Mouse (Mus musculus) G1E (cell line): ENCODE results near the gene Ube2g1. TPM values are rescaled to one million over a fixed set of nuclear protein-coding genes. Genes with fewer than 3 reads are reported as not detected.
A peak's percentile ranks its signal among the peaks of the same experiment; 100 is the strongest.

ENCODE experiments used
- ATAC-seq: 2 replicates; pipeline ENCODE4 v1.8.0; 2016; ENCODE audit warnings: mild to moderate bottlenecking; ENCODE audit not compliant: insufficient number of reproducible peaks, poor library complexity, low FRiP score, severe bottlenecking; ENCODE audit errors: extremely low read depth
- DNase-seq: peaks from one replicate; pipeline ENCODE4 v3.0.0; 2012; ENCODE audit warnings: low spot score
- H3K27me3 ChIP-seq: 2 replicates; pipeline ENCODE4 v1.6.1; 2012; ENCODE audit warnings: mild to moderate bottlenecking, low read length, inconsistent platforms; ENCODE audit not compliant: insufficient read depth
- H3K36me3 ChIP-seq: replicated peaks from 2 replicates; pipeline ENCODE3; 2012; ENCODE audit warnings: mild to moderate bottlenecking, inconsistent platforms
- H3K4me1 ChIP-seq: 2 replicates; pipeline ENCODE4 v1.6.1; 2012; ENCODE audit warnings: low read depth, low read length, inconsistent platforms, mixed read lengths; ENCODE audit not compliant: insufficient read depth
- H3K4me3 ChIP-seq: 2 replicates; pipeline ENCODE4 v1.5.1; 2012; ENCODE audit warnings: low read depth, mild to moderate bottlenecking, inconsistent platforms, low read length, moderate library complexity, mixed read lengths
- H3K9me3 ChIP-seq: replicated peaks from 2 replicates; pipeline ENCODE4 v1.6.1; 2012; ENCODE audit warnings: inconsistent platforms
- CTCF ChIP-seq: IDR thresholded peaks from 2 replicates; pipeline ENCODE4 v1.5.1; 2012; ENCODE audit warnings: low read depth, low read length, inconsistent platforms, mixed read lengths
- GATA1 ChIP-seq: IDR thresholded peaks from 2 replicates; pipeline ENCODE4 v1.6.1; 2012; ENCODE audit warnings: borderline replicate concordance, low read length, inconsistent platforms, mixed read lengths
- GATA2 ChIP-seq: IDR thresholded peaks from 2 replicates; pipeline ENCODE4 v1.6.1; 2012; ENCODE audit warnings: low read depth, low read length, inconsistent platforms, borderline replicate concordance
- POLR2AphosphoS5 ChIP-seq: IDR thresholded peaks from 2 replicates; pipeline ENCODE4 v1.6.1; 2012; ENCODE audit warnings: low read depth, low read length, inconsistent platforms; ENCODE audit not compliant: insufficient replicate concordance
- TAL1 ChIP-seq: conservative IDR thresholded peaks from 2 replicates; pipeline ENCODE4 v1.6.1; 2012; ENCODE audit warnings: low read depth, low read length, inconsistent platforms, mixed read lengths
- polyA plus RNA-seq: library from polyadenylated mRNA; stranded (reverse); fragments of >175 nt; gene quantifications from 2 replicates; pipeline ENCODE4 v1.2.3, GENCODE M21; 2012
- total RNA-seq, 2 experiments: library from RNA; stranded (forward) in 1 of 2; stranded (reverse) in 1 of 2; fragments of 200-1000 nt in 1 of 2; fragments of >200 nt in 1 of 2; fragmentation: Nextera tagmentation in 1 of 2; gene quantifications; 2 replicates each; pipeline ENCODE4 v1.2.3; 2014 to 2017

The Ube2g1 gene
- total and polyA plus RNA-seq, 3 experiments, result 32.2 to 98.9 (median 60.1) TPM

DNA sequence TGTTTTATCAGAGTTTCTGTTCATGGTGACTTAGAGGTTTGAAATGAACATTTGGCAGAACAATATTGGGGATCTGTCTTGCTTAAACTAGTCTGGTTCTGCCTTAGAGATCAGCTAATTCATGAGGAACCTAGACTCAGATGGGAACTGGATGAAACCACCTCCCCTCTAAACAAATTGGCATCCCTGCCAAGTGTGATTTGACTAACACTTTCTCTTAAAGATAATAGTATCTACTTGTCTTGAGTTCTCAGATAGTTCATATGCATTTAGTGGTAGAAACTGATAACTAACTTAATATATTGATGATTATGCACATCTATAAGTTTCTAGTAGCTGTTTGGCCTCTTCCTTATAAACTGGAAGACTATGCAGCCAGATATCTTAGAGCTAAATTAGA lies 79.6 kb downstream of the Ube2g1 start:
- Histone ChIP-seq H3K36me3 (peaks cover 35% of the 10 kb centered on the region), H3K4me3 (no peak overlapping the region), H3K4me1 (peaks cover 35% of the 10 kb centered on the region), H3K9me3 (no peaks in the 10 kb centered on the region), H3K27me3 (no peaks in the 10 kb centered on the region)
- no peak for DNase-seq
- TF ChIP-seq POLR2AphosphoS5 (no peak), GATA2 (no peak), TAL1 (no peak), GATA1 (no peak), CTCF (no peak)
- no peak for ATAC-seq

DNA sequence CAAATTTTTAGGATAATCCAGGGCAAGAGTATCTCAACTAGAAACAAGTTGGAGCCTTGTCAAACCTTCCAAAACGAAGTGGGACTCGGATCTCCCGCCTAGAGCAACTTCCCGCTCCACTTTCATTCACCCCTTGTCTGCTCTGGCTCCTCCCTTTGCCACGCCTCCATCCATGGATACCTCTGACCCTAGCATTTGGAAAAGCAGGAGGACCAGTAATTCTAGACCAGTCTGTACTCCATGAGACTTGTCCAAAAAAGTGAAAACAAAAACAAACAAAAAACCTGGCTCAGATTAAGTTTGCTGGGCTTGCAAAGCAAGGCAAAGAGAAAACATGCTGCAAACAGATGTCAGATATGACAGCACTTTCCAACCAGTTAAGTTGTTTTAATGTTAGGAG lies 81.2 kb downstream of the Ube2g1 start:
- Histone ChIP-seq H3K27me3 (no peaks in the 10 kb centered on the region), H3K4me1 (peaks cover 47% of the 10 kb centered on the region), H3K36me3 (peaks cover 37% of the 10 kb centered on the region), H3K4me3 (no peak overlapping the region), H3K9me3 (no peaks in the 10 kb centered on the region)
- no peak for DNase-seq
- ATAC-seq, result no peak
- TF ChIP-seq GATA1 (no peak), TAL1 (no peak), GATA2 (no peak), POLR2AphosphoS5 (no peak), CTCF (no peak)

DNA sequence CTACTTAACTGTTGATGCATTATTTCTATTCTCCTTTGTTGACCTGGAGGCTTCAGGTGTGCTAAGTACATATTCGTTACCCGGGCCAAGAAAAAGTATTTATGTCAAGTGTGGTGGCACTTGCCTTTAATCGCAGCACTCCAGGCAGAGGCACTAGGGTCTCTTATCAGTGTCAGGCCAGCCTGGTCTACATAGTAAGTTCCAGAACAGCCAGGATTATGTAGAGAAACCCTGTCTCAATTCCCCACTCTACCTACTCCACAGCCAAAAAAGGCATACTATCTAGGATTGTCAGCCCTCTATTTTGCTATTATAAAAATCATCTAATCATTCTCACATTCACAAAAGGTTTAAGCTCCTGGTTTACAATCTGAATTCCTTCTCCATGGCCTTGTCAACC lies 82.0 kb downstream of the Ube2g1 start:
- no peaks in the 10 kb centered on the region for H3K9me3 ChIP-seq
- peak; percentile 65 for TF ChIP-seq TAL1
- TF ChIP-seq GATA1, result no peak
- H3K4me3 ChIP-seq, result peak overlapping the region; percentile 88
- H3K36me3 ChIP-seq, result peaks cover 41% of the 10 kb centered on the region
- no peaks in the 10 kb centered on the region for H3K27me3 ChIP-seq
- ATAC-seq (no peak), DNase-seq (no peak)
- peaks cover 55% of the 10 kb centered on the region for H3K4me1 ChIP-seq

DNA sequence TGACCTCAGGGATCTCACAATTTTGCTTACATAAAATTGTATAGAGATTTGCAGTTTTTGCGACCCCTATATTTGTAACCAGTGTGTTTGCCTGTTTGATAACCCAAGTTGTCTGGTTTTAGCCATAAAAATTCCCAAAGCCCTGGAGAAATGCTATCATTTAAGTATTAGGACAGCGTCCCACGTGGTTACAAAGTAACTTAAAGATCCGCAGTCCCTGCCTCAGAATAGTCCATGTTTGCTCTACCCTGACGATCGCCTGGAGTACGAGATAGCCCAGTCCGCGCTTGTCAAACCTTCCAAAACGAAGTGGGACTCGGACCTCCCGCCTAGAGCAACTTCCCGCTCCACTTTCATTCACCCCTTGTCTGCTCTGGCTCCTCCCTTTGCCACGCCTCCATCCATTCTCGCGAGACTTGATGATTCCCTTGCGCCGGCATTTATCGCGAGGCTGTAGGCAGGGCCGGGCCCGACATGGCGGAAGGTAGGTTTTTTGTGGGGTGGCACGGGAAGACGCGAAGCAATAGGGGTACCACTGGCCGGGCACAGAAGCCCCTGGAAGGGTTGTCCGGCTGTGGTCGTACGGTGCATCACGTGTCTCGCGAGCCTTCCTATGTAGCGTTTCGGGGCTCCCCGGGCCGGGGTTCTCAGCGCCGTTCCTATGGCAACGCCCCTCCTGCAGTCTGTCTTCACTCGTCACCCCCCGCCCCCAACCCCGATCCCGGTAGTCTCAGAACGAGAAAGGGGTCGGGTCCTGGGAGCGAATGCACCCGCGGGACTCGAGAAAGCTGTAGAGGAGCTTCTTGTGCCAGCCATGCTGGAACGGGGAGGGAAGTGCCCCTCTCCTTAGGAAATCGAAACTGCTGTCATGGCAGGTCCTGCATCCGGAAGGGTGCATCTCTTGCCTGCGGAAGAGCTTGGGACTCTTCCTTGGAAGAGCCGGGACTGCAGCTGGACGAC lies 82.7 kb downstream of the Ube2g1 start, which contains the start of gene Ankfy1:
Ankfy1 (plus strand) TSS at position 456 of the 960 bp plus-strand sequence.
- peak; percentile 77 for DNase-seq
- peak; percentile 76 for ATAC-seq
- no peaks in the 10 kb centered on the region for H3K27me3 ChIP-seq
- peak within 1 kb of the TSS; percentile 88 for H3K4me3 ChIP-seq
- H3K36me3 ChIP-seq, result peaks cover 38% of the 10 kb centered on the region
- no peak for TF ChIP-seq GATA1
- TF ChIP-seq CTCF, result no peak
- TF ChIP-seq POLR2AphosphoS5, result no peak
- no peak for TF ChIP-seq TAL1
- TF ChIP-seq GATA2, result no peak
- peaks cover 60% of the 10 kb centered on the region for H3K4me1 ChIP-seq
- no peaks in the 10 kb centered on the region for H3K9me3 ChIP-seq

DNA sequence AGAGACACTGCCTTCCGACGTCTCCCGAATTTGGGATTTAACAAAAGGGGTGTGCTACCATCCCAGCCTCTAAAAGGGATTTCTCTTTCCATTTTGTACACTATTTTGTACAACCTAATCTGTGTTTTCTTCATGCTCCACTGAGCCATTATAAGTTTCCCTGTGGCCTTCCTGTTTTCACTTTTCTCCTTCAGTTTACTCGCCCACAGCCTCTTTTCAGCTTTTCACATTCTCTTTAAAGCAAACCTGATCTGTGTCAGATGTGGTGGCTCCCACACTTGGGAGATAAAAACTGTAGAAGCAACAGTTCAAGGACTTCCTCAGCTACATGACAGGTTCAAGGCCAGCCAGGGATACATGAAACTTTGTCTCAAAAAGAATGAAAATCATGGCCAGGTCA lies 85.3 kb downstream of the Ube2g1 start:
- Histone ChIP-seq H3K9me3 (no peaks in the 10 kb centered on the region), H3K4me1 (peaks cover 78% of the 10 kb centered on the region), H3K27me3 (no peaks in the 10 kb centered on the region), H3K4me3 (no peak overlapping the region; the same call in 1 of the 2 replicates), H3K36me3 (peaks cover 33% of the 10 kb centered on the region)
- DNase-seq, result no peak
- ATAC-seq, result no peak
- TF ChIP-seq TAL1 (no peak), CTCF (no peak), GATA2 (no peak), POLR2AphosphoS5 (no peak), GATA1 (no peak)

DNA sequence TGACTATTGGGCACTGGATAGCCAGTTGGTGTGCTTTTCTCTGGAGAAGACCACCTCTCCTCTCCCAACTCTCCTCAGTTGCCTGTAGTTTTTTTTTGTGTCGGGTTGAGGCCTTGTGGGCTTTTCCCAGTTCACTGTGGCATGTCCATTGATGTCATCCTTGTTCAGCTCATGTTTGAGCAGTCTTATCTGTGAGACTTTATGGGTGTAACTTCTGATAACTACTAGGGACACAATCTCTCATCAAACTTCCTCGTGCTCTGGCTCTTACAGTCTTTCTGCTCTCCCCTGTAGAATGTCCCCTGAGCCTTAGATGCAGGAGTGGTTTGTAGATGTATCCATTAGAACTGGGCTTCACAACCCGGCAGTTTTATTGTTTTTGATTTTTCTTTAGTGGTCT lies 87.9 kb downstream of the Ube2g1 start:
- TF ChIP-seq GATA1 (no peak), TAL1 (no peak), POLR2AphosphoS5 (no peak), GATA2 (no peak), CTCF (no peak)
- Histone ChIP-seq H3K36me3 (peaks cover 39% of the 10 kb centered on the region), H3K9me3 (0 out of 2 replicates have a peak, but pooled peaks cover 3% of the 10 kb centered on the region), H3K4me1 (peaks cover 73% of the 10 kb centered on the region), H3K27me3 (no peaks in the 10 kb centered on the region), H3K4me3 (peak overlapping the region; percentile 29; the same call in 1 of the 2 replicates)
- DNase-seq (no peak), ATAC-seq (peak; percentile 71)
